Mouse (Mus musculus) intestine, postnatal 0 days (tissue): ENCODE data around the gene Usp25. TPM values are rescaled to one million over a fixed set of nuclear protein-coding genes. Genes with fewer than 3 reads are reported as not detected.

ENCODE experiments used
- ATAC-seq: fragments of 200-750 bp; cut with Nextera tagmentation; 2 replicates; pipeline ENCODE4 v1.8.0; 2017; ENCODE audit warnings: mild to moderate bottlenecking, moderate TSS enrichment, moderate library complexity
- H3K27ac ChIP-seq: fragments of 300-500 bp; sonication (generic); 2 replicates; pipeline ENCODE4 v1.5.1; 2014; ENCODE audit warnings: mild to moderate bottlenecking, low read depth, low read length, moderate library complexity
- H3K27me3 ChIP-seq: fragments of 300-500 bp; sonication (generic); replicated peaks from 2 replicates; pipeline ENCODE4 v1.6.1; 2014; ENCODE audit warnings: low read length, mixed read lengths; ENCODE audit not compliant: control insufficient read depth, insufficient read depth
- H3K36me3 ChIP-seq: fragments of 300-500 bp; sonication (generic); 2 replicates; pipeline ENCODE4 v1.6.1; 2014; ENCODE audit warnings: mild to moderate bottlenecking, moderate library complexity; ENCODE audit not compliant: control insufficient read depth, insufficient read depth
- H3K4me1 ChIP-seq: fragments of 300-500 bp; sonication (generic); replicated peaks from 2 replicates; pipeline ENCODE4 v1.6.1; 2014; ENCODE audit warnings: antibody characterized with exemption, low read length, mixed read lengths; ENCODE audit not compliant: control insufficient read depth, insufficient read depth
- H3K4me2 ChIP-seq: fragments of 300-500 bp; sonication (generic); replicated peaks from 2 replicates; pipeline ENCODE4 v1.6.1; 2014; ENCODE audit warnings: low read depth, mild to moderate bottlenecking, moderate library complexity
- H3K4me3 ChIP-seq: fragments of 300-500 bp; sonication (generic); 2 replicates; pipeline ENCODE4 v1.5.1; 2014; ENCODE audit warnings: low read depth, low read length
- H3K9ac ChIP-seq: fragments of 300-500 bp; sonication (generic); 2 replicates; pipeline ENCODE4 v1.6.1; 2014; ENCODE audit warnings: mild to moderate bottlenecking, low read depth, low read length
- H3K9me3 ChIP-seq: fragments of 300-500 bp; sonication (generic); 2 replicates; pipeline ENCODE4 v1.6.1; 2016; ENCODE audit warnings: mixed run types; ENCODE audit not compliant: control insufficient read depth
- CTCF ChIP-seq: sonication (generic); IDR thresholded peaks from 2 replicates; pipeline ENCODE4 v1.5.1; 2016; ENCODE audit warnings: low read depth, mild to moderate bottlenecking, control low read depth, antibody characterized with exemption, moderate library complexity
- WGBS: fragments of 180-500 bp; shearing (Covaris S2); extraction: QIAGEN DNeasy Blood & Tissue Kit; methylation state at CpG from one replicate; pipeline ENCODE4 v1.1.7; 2014; 5-methylcytosine and 5-hydroxymethylcytosine counted together
- polyA plus RNA-seq: library from polyadenylated mRNA; unstranded; fragments of >200 nt; fragmentation: Nextera tagmentation; extraction: Ambion mirVana; gene quantifications from 2 replicates; pipeline ENCODE4 v1.2.1, GENCODE M21; 2015

The Usp25 gene
- polyA plus RNA-seq, 1 experiment from 2014 or later, result 16.4 TPM

DNA sequence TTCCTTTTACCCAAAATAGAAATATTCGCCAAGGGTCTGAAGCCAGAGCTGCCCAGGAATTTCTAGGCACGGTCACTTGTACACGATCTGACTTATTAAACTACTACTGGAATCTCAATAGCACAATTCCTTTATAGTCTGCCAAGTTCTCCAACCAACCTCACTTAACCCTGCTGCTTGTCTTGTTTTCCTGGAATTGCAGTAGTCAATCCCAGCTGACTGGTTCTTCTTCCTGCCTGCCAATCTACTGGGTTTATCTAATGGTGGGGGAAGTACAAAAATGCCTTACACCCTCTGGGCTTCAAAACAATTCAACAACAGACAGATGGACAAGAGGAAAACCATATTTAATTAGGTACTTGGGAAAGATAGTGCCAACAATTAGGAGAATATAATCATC lies 9.6 kb upstream of the Usp25 start:
- no peak for TF ChIP-seq CTCF
- Histone ChIP-seq H3K9ac (no peak overlapping the region), H3K4me1 (no peaks in the 10 kb centered on the region), H3K4me3 (no peak overlapping the region), H3K4me2 (no peak overlapping the region), H3K27me3 (no peaks in the 10 kb centered on the region), H3K27ac (no peak overlapping the region), H3K36me3 (no peaks in the 10 kb centered on the region), H3K9me3 (no peaks in the 10 kb centered on the region)
- WGBS, result 73% methylated on average over 3 of the region's 3 CpGs
- ATAC-seq, result no peak

DNA sequence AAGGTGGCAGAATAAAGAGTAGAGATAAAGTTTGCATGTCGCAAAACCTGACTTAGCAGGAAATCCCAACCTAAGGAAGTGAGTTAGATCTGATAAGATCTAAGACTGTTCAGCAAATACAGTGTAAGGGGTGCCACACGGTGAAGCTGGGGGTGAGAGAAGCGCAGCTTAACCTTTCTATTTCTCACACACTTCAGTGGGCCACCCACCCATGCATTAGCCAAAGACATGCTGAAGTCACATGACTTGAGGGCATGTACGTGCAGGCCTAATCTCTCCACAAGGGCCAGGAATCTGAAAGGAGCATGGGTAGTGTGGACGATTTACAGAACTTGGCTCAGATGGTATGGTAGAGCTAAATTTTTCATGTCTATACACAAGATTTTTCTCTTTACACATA lies 4.3 kb upstream of the Usp25 start:
- H3K27ac ChIP-seq, result no peak overlapping the region
- no peak overlapping the region for H3K4me2 ChIP-seq
- H3K27me3 ChIP-seq, result no peaks in the 10 kb centered on the region
- H3K4me1 ChIP-seq, result no peaks in the 10 kb centered on the region; the same call in 1 of the 2 replicates
- TF ChIP-seq CTCF, result no peak
- no peak for ATAC-seq
- H3K36me3 ChIP-seq, result no peaks in the 10 kb centered on the region
- H3K4me3 ChIP-seq, result no peak overlapping the region
- H3K9ac ChIP-seq, result no peak overlapping the region
- H3K9me3 ChIP-seq, result no peaks in the 10 kb centered on the region
- WGBS, result 61% methylated on average over 5 of the region's 5 CpGs

- H3K36me3 ChIP-seq, result no peaks in the 10 kb centered on the region
- WGBS, result 1% methylated on average over 17 of the region's 17 CpGs
- H3K4me3 ChIP-seq, result peak overlapping the region; percentile 91
- no peak for TF ChIP-seq CTCF
- no peaks in the 10 kb centered on the region for H3K27me3 ChIP-seq
- no peak for ATAC-seq
- H3K9ac ChIP-seq, result peak overlapping the region; percentile 96
- no peaks in the 10 kb centered on the region for H3K9me3 ChIP-seq
- no peaks in the 10 kb centered on the region; the same call in 1 of the 2 replicates for H3K4me1 ChIP-seq
- H3K27ac ChIP-seq, result peak overlapping the region; percentile 98
- H3K4me2 ChIP-seq, result peak overlapping the region; percentile 78
Measured at GRCm38 (mm10) chr16:77014321-77015211, 1.1 kb downstream of the Usp25 start.

DNA sequence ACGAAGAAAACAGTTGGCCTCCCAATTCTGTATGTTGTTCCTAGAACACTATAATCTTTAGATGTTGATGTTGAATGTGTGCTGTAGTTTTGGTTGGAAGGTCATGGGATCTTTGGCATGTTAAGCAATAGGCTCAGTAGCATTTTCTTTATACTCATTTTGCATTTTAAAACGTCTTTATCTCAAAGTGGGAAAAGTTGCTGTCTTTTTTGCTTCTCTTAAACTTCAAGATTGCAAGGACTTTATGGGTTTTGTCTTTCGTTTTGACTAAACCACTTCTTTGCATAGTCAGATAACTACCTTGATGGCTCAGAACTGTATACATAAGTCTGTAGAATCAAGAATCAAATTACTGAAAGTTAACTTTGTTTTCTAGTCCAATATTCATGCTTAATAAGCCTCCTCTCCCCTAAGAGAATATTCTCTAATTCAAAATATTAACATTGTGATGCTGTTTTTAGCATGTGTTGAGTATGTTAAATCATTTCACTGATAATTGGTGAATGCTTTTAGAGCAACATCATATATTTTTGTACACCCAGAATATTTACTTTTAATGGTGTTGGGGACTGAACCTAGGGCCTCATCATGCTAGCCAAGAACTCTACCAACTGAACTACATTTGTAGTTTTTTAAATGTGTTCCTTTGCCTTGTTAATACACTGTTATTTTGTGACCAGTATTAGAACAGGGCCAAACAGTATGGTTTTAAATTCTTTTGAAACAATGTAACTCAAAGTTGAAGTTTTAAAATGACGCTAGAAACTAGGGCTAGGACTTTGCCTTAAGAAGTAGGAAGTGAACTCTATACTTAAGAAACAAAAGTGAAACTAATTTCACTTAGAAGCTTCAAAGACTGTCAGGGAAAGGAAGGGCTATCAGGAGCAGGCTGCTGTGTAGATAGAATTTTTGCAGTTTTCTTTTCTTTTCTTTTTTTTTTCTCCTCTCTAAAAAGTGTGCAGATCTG lies 2.2 kb downstream of the Usp25 start:
- no peaks in the 10 kb centered on the region for H3K36me3 ChIP-seq

DNA sequence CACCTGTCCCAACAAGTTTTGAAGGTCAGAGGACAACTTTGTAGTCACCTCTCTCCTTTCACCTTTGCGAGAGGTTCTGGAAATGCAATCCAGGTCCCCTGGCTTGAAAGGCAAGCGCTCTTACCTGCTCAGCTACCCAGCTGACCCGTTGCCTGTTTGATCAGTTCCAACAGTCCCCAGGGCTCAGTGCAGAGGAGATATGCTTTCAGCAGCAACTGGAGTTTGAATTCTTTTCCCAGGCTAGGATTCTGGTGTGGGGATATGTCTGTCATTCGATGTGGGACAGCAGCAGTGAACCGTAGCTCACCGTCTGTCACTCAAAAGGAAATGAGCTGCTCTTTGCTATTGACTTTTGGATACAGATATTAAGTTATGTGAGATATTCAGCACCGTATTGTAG lies 4.4 kb downstream of the Usp25 start:
- H3K27ac ChIP-seq, result no peak overlapping the region
- no peaks in the 10 kb centered on the region for H3K36me3 ChIP-seq
- ATAC-seq, result no peak
- H3K9ac ChIP-seq, result no peak overlapping the region
- no peak for TF ChIP-seq CTCF
- H3K9me3 ChIP-seq, result no peaks in the 10 kb centered on the region
- WGBS, result 77% methylated on average over 7 of the region's 7 CpGs
- no peaks in the 10 kb centered on the region for H3K27me3 ChIP-seq
- no peak overlapping the region for H3K4me3 ChIP-seq
- H3K4me1 ChIP-seq, result no peaks in the 10 kb centered on the region; the same call in 1 of the 2 replicates
- no peak overlapping the region for H3K4me2 ChIP-seq

More for the DNA sequence above, 2.2 kb downstream of the Usp25 start:
- Histone ChIP-seq H3K4me2 (peak overlapping the region; percentile 78), H3K4me1 (no peaks in the 10 kb centered on the region; the same call in 1 of the 2 replicates), H3K9ac (no peak overlapping the region), H3K27ac (no peak overlapping the region; the same call in 1 of the 2 replicates), H3K27me3 (no peaks in the 10 kb centered on the region), H3K4me3 (peak overlapping the region; percentile 91), H3K9me3 (no peaks in the 10 kb centered on the region)
- 35% methylated on average over 4 of the region's 4 CpGs for WGBS
- no peak for ATAC-seq
- no peak for TF ChIP-seq CTCF

DNA sequence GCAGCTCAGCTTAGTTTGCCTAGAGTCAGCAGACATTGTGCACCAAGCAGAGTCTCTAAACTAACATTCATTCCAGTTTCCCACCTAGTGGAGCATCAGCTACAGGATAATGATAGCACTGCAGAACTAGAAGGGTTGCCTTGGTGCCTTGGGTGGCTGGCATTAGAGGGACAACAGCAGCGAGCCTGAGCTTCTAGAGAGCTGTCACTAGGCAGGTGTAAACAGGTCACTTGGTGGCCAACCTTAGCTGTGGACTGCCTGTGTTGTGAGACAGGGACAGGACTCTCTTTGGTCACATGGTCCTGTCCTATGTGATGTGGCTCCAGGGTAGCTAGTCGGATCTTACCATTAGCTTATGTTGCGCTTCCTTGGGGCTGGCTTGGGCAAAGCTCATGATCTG lies 6.7 kb downstream of the Usp25 start:
- H3K4me3 ChIP-seq, result no peak overlapping the region
- no peak for TF ChIP-seq CTCF
- H3K27me3 ChIP-seq, result no peaks in the 10 kb centered on the region
- no peaks in the 10 kb centered on the region for H3K9me3 ChIP-seq
- no peak overlapping the region for H3K27ac ChIP-seq
- H3K4me2 ChIP-seq, result no peak overlapping the region
- H3K9ac ChIP-seq, result no peak overlapping the region
- H3K4me1 ChIP-seq, result no peaks in the 10 kb centered on the region
- 69% methylated on average over 3 of the region's 3 CpGs for WGBS
- ATAC-seq, result no peak
- H3K36me3 ChIP-seq, result peaks cover 5% of the 10 kb centered on the region; the same call in 1 of the 2 replicates
